Mouse (Mus musculus) forebrain, embryonic 15.5 days (tissue): ENCODE results near the gene Pcnx3. TPM values are rescaled to one million over a fixed set of nuclear protein-coding genes. Genes with fewer than 3 reads are reported as not detected.
"Not testable (repeated sequence)": the region's sequence is repeated elsewhere in the genome, so short reads cannot be mapped to it uniquely, and the experiment has no call there.

ENCODE experiments used
- ATAC-seq: fragments of 200-750 bp; cut with Nextera tagmentation; replicated peaks from 2 replicates; pipeline ENCODE4 v1.8.0; 2017; ENCODE audit warnings: mild to moderate bottlenecking, moderate TSS enrichment, moderate library complexity
- H3K27ac ChIP-seq: fragments of 300-500 bp; sonication (generic); replicated peaks from 2 replicates; pipeline ENCODE4 v1.5.1; 2015; ENCODE audit warnings: mild to moderate bottlenecking, inconsistent platforms
- H3K27me3 ChIP-seq: fragments of 300-500 bp; sonication (generic); 2 replicates; pipeline ENCODE4 v1.6.1; 2015; ENCODE audit warnings: inconsistent platforms
- H3K36me3 ChIP-seq: fragments of 300-500 bp; sonication (generic); 2 replicates; pipeline ENCODE4 v1.6.1; 2015; ENCODE audit warnings: mild to moderate bottlenecking, inconsistent platforms
- H3K4me1 ChIP-seq: fragments of 300-500 bp; sonication (generic); 2 replicates; pipeline ENCODE4 v1.6.1; 2015; ENCODE audit warnings: inconsistent platforms
- H3K4me2 ChIP-seq: fragments of 300-500 bp; sonication (generic); replicated peaks from 2 replicates; pipeline ENCODE4 v1.6.1; 2015; ENCODE audit warnings: mild to moderate bottlenecking, inconsistent platforms
- H3K4me3 ChIP-seq: fragments of 300-500 bp; sonication (generic); 2 replicates; pipeline ENCODE4 v1.5.1; 2015; ENCODE audit warnings: mild to moderate bottlenecking, inconsistent platforms
- H3K9ac ChIP-seq: fragments of 300-500 bp; sonication (generic); replicated peaks from 2 replicates; pipeline ENCODE4 v1.6.1; 2015; ENCODE audit warnings: mild to moderate bottlenecking, inconsistent platforms
- H3K9me3 ChIP-seq: fragments of 300-500 bp; sonication (generic); 2 replicates; pipeline ENCODE4 v1.6.1; 2016; ENCODE audit warnings: inconsistent platforms
- WGBS: fragments of 180-500 bp; shearing (Covaris S2); methylation state at CpG from one replicate; pipeline ENCODE4 v1.1.7; 2015; ENCODE audit warnings: mixed read lengths; 5-methylcytosine and 5-hydroxymethylcytosine counted together
- polyA plus RNA-seq: library from polyadenylated mRNA; unstranded; fragments of >200 nt; fragmentation: Nextera tagmentation; extraction: Ambion mirVana; gene quantifications from 2 replicates; pipeline ENCODE4 v1.2.1, GENCODE M21; 2015

Gene Pcnx3
- polyA plus RNA-seq, 1 experiment from 2014 or later: 27.6 TPM

DNA sequence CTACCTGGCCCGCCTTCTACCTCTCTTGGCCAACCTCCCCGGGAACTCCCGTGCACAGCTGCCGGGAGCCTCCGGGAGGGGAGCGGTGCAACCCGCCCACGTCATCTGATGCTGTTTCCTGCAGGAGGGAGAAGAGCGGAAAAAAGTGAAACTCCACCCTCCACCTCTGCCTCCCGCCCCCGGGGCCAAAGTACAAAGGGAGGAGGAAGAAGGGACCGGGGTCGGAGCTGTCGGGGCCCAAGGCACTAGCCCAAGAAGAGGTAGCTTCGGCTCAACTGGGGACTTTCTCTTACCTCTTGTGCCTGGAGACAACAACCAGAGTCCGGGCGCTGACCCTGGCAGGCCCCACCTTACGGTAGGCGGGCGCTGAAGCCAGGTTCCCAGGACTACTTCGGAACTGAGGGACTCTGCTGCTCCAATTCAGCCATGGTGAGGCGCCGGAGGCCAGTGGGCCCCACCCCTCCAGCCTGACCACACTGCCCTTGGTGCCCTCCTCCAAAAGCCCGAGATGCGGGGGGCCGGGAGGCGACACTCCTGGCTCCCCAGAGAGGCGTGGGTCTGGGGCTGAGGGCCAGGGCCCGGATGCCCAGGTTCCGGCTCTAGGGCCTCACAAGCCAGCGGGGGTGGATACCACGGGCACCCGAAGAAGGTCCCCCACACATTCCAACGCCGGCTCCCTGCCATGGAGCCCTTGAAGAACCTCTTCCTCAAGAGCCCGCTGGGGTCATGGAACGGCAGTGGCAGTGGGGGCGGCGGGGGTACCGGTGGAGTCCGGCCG, 1.0 kb upstream of the Pcnx3 start:
- H3K9me3 ChIP-seq: no peaks in the 10 kb centered on the region
- H3K4me1 ChIP-seq: peaks cover 43% of the 10 kb centered on the region
- no peaks in the 10 kb centered on the region for H3K27me3 ChIP-seq
- peak overlapping the region; percentile 87 for H3K27ac ChIP-seq
- H3K36me3 ChIP-seq: peaks cover 17% of the 10 kb centered on the region
- peak overlapping the region; percentile 62 for H3K4me3 ChIP-seq
- peak overlapping the region; percentile 100 for H3K4me2 ChIP-seq
- no peak for ATAC-seq
- H3K9ac ChIP-seq: peak overlapping the region; percentile 70
- WGBS: 13% methylated on average over 41 of the region's 42 CpGs

DNA sequence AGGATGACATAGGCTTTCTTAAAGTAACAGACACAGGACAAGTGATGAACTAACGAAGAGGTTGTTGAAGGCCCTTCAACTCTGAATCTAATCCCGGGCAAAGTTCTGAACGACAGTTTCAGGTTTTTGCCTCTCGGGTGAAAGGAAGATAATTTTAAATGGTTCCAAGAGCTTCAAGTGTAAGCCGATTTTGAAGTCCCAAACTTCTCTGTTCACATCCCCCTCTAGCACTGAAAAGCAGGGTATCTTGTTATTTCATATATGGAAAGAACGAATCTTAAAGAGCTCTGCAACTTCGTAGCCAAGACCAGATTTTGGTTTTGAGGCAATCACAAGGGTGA, 350 bp upstream of the Pcnx3 start:
- peaks cover 43% of the 10 kb centered on the region for H3K4me1 ChIP-seq
- peak overlapping the region; percentile 100 for H3K4me2 ChIP-seq
- H3K4me3 ChIP-seq: peak overlapping the region; percentile 62
- H3K9ac ChIP-seq: peak overlapping the region; percentile 70
- no peaks in the 10 kb centered on the region for H3K9me3 ChIP-seq
- H3K36me3 ChIP-seq: peaks cover 24% of the 10 kb centered on the region
- peak overlapping the region; percentile 87 for H3K27ac ChIP-seq
- 1% methylated on average over 7 of the region's 7 CpGs for WGBS
- no peaks in the 10 kb centered on the region for H3K27me3 ChIP-seq
- ATAC-seq: no peak

DNA sequence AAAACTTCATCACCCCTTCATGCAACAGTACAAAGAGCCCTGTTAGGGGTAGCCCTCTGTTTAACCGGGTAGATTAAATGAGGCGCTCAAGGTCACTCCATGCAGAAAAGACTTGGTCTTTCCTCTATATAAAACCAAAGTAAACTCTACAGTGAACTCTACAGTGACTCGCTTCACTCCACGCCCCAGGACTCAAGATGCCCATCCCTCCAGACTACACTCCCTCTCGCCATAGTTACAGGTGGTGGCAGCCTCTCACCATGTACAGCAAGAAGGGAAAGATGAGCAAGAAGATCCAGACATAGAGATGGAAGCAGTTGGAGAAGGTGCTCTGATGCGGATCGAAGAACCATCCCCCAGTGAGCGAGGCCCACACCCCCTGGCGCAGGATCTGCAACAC, 970 bp downstream of the Pcnx3 start:
- 22% methylated on average over 9 of the region's 9 CpGs for WGBS
- peak overlapping the region; percentile 62 for H3K4me3 ChIP-seq
- H3K9me3 ChIP-seq: no peaks in the 10 kb centered on the region
- ATAC-seq: no peak
- peaks cover 43% of the 10 kb centered on the region for H3K4me1 ChIP-seq
- H3K27ac ChIP-seq: peak overlapping the region; percentile 87
- peaks cover 38% of the 10 kb centered on the region for H3K36me3 ChIP-seq
- H3K27me3 ChIP-seq: no peaks in the 10 kb centered on the region
- peak overlapping the region; percentile 62 for H3K9ac ChIP-seq
- peak overlapping the region; percentile 100 for H3K4me2 ChIP-seq

DNA sequence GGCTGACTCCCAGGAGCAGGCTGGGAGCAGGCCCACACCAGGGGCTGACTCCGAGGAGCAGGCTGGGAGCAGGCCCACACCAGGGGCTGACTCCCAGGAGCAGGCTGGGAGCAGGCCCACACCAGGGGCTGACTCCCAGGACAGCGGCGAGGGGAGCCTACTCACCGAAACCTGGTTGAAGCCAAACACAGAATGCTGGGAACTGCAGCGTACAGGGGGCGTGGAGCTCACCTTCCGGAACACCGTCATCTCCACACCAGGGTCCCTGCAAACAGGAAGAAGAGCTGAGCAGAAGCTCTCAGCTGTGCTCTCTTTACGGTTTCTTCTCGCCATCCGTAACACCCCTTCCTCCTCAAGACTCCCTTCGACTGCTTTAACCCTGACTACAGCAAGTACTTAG, 1.8 kb downstream of the Pcnx3 start:
- peak overlapping the region; percentile 62 for H3K4me3 ChIP-seq
- not testable (repeated sequence) for ATAC-seq, H3K27me3 ChIP-seq, H3K27ac ChIP-seq, H3K9ac ChIP-seq, H3K9me3 ChIP-seq
- WGBS: 92% methylated on average over 12 of the region's 12 CpGs
- H3K4me2 ChIP-seq: peak overlapping the region; percentile 100
- peaks cover 39% of the 10 kb centered on the region for H3K4me1 ChIP-seq
- peaks cover 44% of the 10 kb centered on the region for H3K36me3 ChIP-seq

DNA sequence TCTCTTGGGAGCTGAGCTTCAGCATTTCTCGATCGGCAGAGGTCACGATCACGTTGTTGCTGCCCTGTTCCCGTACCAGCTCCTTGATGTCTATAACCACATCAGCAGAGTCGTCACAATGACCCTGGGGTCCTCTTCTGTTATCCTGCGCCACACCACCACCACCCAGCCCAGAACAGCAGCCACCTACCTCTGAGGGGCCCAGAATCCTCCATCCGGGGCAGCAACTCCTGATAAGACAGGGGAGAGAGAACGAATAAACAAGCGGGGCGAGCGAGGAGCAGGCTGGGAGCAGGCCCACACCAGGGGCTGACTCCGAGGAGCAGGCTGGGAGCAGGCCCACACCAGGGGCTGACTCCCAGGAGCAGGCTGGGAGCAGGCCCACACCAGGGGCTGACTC, 2.3 kb downstream of the Pcnx3 start:
- H3K36me3 ChIP-seq: peaks cover 46% of the 10 kb centered on the region

DNA sequence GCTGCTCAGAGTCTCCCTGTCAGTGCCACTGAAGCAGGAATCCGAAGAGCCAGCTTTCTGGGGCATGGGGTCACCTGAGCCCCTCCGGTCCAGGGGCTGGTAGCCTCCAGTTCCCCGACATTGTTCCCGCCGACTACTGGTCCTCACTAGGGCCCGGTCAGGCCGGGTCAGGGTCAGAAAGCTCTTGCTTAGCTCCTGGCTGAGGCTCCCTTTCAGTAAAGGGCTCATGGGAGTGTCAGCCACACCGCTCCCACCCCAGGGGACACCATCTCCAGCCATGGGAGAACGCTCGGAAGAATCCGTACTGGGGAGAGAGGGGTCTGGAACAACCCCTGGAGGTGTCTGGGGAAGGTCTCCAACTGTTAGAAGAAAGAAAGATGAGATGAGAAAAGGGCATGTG, 2.8 kb downstream of the Pcnx3 start:
- 93% methylated on average over 11 of the region's 11 CpGs for WGBS
- Histone ChIP-seq H3K4me2 (no peak overlapping the region), H3K4me3 (no peak overlapping the region), H3K9ac (no peak overlapping the region), H3K27me3 (no peaks in the 10 kb centered on the region), H3K9me3 (no peaks in the 10 kb centered on the region), H3K36me3 (peaks cover 52% of the 10 kb centered on the region), H3K4me1 (peaks cover 28% of the 10 kb centered on the region), H3K27ac (no peak overlapping the region)
- ATAC-seq: no peak

More for the DNA sequence above, 2.3 kb downstream of the Pcnx3 start:
- H3K9me3 ChIP-seq: no peaks in the 10 kb centered on the region
- no peaks in the 10 kb centered on the region for H3K27me3 ChIP-seq
- no peak for ATAC-seq
- H3K9ac ChIP-seq: no peak overlapping the region
- H3K4me2 ChIP-seq: no peak overlapping the region
- H3K4me3 ChIP-seq: no peak overlapping the region
- peaks cover 34% of the 10 kb centered on the region for H3K4me1 ChIP-seq
- whole genome bisulfite sequencing: 93% methylated on average over 13 of the region's 13 CpGs
- no peak overlapping the region for H3K27ac ChIP-seq

DNA sequence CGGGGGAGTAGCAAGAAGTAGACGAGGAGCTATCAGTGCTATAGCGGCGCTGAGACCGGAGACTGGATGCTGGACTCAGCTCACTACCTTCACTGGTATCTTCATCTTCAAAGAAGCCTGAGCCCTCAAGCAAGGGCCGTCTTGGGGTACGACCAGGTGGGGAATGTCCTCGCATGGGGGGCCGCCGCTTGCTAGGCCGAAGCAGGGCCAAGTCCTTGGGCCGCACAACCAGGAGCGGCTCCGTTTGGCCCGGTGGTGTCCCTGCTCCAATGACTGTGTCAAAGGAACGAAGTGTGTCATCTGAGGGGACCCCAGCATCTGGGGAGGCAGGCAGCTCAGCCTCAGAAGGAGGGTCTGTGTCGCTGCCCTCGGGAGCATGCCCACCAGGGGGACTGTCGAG, 3.3 kb downstream of the Pcnx3 start:
- 97% methylated on average over 19 of the region's 19 CpGs for WGBS
- no peak overlapping the region for H3K9ac ChIP-seq
- H3K36me3 ChIP-seq: peaks cover 56% of the 10 kb centered on the region

DNA sequence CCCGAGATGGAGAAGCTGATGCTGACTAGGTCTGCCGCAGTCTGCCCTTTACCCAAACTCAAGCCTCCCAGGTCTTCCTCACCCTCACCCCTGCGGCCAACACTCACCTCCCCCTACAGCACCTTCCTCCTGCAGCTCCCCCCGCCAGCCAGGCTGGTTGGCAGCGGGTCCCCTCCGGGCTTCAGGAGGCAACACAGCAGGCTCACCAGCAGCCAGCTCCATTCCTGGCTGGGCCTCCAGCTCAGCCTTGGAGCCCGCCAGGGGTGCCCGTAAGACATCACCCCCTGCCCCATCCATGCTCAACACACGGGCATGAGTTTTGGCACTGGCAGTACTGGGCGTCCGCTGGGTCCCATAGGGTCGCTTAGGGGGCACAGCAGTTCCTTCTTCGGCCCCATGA, 3.7 kb downstream of the Pcnx3 start:
- H3K4me2 ChIP-seq: no peak overlapping the region
- no peaks in the 10 kb centered on the region for H3K27me3 ChIP-seq
- H3K27ac ChIP-seq: no peak overlapping the region
- no peak for ATAC-seq
- H3K4me1 ChIP-seq: peaks cover 19% of the 10 kb centered on the region
- H3K4me3 ChIP-seq: no peak overlapping the region
- 94% methylated on average over 13 of the region's 13 CpGs for WGBS
- H3K9ac ChIP-seq: no peak overlapping the region
- H3K36me3 ChIP-seq: peaks cover 58% of the 10 kb centered on the region
- no peaks in the 10 kb centered on the region for H3K9me3 ChIP-seq

More for the DNA sequence above, 3.3 kb downstream of the Pcnx3 start:
- no peak overlapping the region for H3K4me2 ChIP-seq
- no peak overlapping the region for H3K4me3 ChIP-seq
- no peaks in the 10 kb centered on the region for H3K27me3 ChIP-seq
- H3K9me3 ChIP-seq: no peaks in the 10 kb centered on the region
- peaks cover 24% of the 10 kb centered on the region for H3K4me1 ChIP-seq
- no peak for ATAC-seq
- H3K27ac ChIP-seq: no peak overlapping the region

DNA sequence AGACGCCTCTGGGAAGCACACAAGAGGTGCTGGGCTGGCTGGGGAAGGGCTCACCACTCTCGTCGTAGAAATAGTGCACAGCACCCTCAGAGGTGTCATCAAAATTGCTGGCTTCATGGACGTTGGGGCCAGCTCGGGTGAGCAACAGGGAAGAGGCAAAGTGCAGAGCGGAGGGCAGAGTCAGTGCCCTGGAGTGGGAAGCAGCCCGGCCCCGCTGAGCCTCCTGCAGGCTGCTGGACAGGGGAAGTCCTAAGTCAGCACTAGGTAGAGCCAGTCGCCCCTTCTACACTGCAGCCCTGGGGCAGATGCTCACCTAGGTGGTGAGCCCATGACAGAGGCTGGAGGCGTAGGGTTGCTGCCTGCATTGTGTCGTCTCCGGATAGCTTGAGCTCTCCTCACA, 4.5 kb downstream of the Pcnx3 start:
- no peaks in the 10 kb centered on the region for H3K9me3 ChIP-seq
- H3K4me1 ChIP-seq: peaks cover 12% of the 10 kb centered on the region
- 92% methylated on average over 12 of the region's 12 CpGs for WGBS
- H3K4me2 ChIP-seq: no peak overlapping the region
- peaks cover 66% of the 10 kb centered on the region for H3K36me3 ChIP-seq
- no peak for ATAC-seq
- no peak overlapping the region for H3K27ac ChIP-seq
- H3K9ac ChIP-seq: no peak overlapping the region
- no peak overlapping the region for H3K4me3 ChIP-seq
- no peaks in the 10 kb centered on the region for H3K27me3 ChIP-seq

DNA sequence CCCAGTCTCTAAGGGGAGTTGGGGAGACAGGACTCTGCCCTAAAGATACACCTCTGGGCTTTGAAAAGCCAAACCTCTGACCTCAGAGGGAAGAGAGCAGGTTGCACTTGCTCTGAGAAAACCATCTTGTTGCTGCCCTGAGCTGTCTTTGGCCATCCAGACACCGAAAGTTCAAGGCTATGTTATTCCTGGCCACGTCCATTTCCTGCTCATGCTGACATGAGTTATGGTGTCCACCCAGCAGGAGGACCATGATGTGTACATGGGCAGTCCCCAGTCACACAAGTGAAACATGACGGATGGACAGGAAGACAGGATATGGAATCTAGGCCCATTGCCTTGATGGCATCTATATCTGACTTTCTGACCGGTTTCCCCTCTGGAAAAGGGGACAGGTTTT, 8.3 kb downstream of the Pcnx3 start:
- no peak overlapping the region for H3K4me3 ChIP-seq
- H3K4me2 ChIP-seq: no peak overlapping the region
- WGBS: 95% methylated on average over 4 of the region's 4 CpGs
- H3K9ac ChIP-seq: no peak overlapping the region
- H3K9me3 ChIP-seq: no peaks in the 10 kb centered on the region
- no peaks in the 10 kb centered on the region for H3K4me1 ChIP-seq
- peaks cover 88% of the 10 kb centered on the region for H3K36me3 ChIP-seq
- no peaks in the 10 kb centered on the region for H3K27me3 ChIP-seq
- no peak overlapping the region for H3K27ac ChIP-seq
- no peak for ATAC-seq

DNA sequence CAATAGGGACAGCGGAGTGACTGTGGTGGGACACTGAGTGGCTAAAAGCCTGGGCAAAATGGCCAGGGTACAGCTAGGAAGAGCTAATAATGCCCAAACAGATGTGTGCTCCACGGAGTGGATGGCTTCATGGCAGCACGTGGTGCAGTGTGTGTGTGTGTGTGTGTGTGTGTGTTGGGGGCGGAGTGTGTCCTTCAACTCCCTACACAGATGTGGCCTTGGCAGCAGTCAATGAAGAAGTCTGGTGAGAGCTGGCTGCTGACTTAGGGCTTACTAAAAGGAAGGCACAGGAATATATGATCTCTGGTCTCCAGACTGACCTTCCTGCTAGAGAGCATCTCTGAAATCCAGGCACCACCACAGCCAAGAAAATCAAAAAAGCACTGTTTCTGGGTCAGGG, 20.3 kb downstream of the Pcnx3 start:
- peaks cover 8% of the 10 kb centered on the region for H3K4me1 ChIP-seq
- peaks cover 64% of the 10 kb centered on the region for H3K36me3 ChIP-seq
- no peak overlapping the region for H3K4me3 ChIP-seq
- no peaks in the 10 kb centered on the region for H3K9me3 ChIP-seq
- H3K9ac ChIP-seq: no peak overlapping the region
- H3K4me2 ChIP-seq: no peak overlapping the region
- WGBS: 87% methylated on average over 4 of the region's 4 CpGs
- H3K27me3 ChIP-seq: no peaks in the 10 kb centered on the region
- no peak overlapping the region for H3K27ac ChIP-seq
- no peak for ATAC-seq

DNA sequence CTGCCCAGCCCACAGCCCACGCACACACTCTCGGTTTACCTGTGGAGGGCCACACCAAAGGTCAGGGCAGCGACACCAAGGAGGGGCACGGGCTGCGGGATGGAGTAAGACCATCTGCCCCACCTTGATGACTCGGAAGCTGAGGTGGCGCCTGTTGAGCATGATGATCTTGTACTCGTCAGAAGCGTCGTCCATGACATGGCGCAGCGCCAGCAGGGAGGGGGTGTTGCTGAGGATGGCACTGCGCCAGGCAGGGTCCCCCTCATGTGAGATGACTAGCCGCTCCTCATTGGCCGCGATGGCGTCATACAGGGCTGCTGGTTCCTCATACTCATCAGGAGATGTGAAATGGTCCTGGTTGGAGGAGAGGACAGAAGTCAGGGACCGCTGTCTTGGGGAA, 22.3 kb downstream of the Pcnx3 start:
- H3K36me3 ChIP-seq: peaks cover 46% of the 10 kb centered on the region
- no peaks in the 10 kb centered on the region for H3K9me3 ChIP-seq
- no peak overlapping the region for H3K4me3 ChIP-seq
- peaks cover 16% of the 10 kb centered on the region for H3K4me1 ChIP-seq
- H3K27ac ChIP-seq: no peak overlapping the region
- no peak for ATAC-seq
- WGBS: 84% methylated on average over 18 of the region's 18 CpGs
- no peak overlapping the region for H3K9ac ChIP-seq
- H3K4me2 ChIP-seq: no peak overlapping the region
- no peaks in the 10 kb centered on the region for H3K27me3 ChIP-seq

DNA sequence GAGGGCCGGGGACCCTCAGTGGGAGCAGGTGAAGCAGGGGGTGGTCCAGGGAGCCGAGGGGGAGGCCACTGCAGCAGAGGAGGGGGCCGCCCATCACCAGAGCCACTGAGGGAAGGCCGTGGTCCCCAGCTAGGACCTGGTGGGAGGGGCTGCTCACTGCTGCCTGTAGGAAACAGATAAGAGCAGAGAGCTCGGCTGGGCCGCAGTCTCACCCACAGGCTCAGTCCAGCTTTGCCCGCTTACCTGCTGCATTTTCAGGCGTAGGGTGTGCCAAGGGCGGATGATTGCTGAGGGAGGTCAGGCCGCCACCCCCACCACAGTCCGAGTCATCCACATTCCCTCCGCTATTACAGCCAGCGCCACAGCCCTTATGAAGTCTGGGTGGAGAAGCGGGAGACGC, 23.2 kb downstream of the Pcnx3 start:
- peaks cover 16% of the 10 kb centered on the region for H3K4me1 ChIP-seq
- ATAC-seq: no peak
- H3K4me3 ChIP-seq: no peak overlapping the region
- H3K27me3 ChIP-seq: no peaks in the 10 kb centered on the region
- H3K9ac ChIP-seq: no peak overlapping the region
- no peaks in the 10 kb centered on the region for H3K9me3 ChIP-seq
- no peak overlapping the region for H3K27ac ChIP-seq
- H3K36me3 ChIP-seq: peaks cover 40% of the 10 kb centered on the region
- 90% methylated on average over 15 of the region's 15 CpGs for WGBS
- H3K4me2 ChIP-seq: no peak overlapping the region
